Mouse (Mus musculus): Measurements from ENCODE around the gene St6gal1.

The St6gal1 gene

GRCm38 (mm10) chr16:23264999-23265398, 40.5 kb downstream of the St6gal1 start:
- CTCF ChIA-PET, result interaction anchor here in 2 of 4 experiments (0.6 to 0.7 kb wide), 2 partner anchors 10 to 99 kb away, joined by 3 to 11 read pairs; no protein-coding TSS in a partner anchor
- POLR2A ChIA-PET, result no interaction called here

DNA sequence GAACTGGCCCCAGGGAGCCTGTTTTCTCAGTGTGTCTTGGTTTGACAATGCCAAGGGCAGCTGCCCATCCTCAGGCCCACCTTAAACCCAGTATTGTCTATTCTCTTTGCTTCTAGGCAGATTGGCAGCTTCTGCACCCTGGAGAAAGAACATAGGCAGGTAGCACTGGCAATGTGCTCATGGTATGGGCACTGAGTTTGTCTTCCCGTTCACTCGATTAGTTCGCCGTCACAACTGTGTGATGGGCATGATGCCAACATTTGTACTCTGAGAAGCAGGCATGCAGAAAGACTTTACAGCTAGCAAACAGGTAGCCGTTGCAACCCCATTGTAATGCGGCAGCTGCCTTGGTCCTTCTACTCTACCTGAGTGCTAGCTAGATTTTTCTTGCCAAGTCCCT, 40.9 kb downstream of the St6gal1 start:
- ChIA-PET CTCF (interaction anchor here in 2 of 4 experiments (0.7 to 0.9 kb wide), 2 partner anchors 9 to 99 kb away, joined by 3 read pairs; no protein-coding TSS in a partner anchor), POLR2A (interaction anchor here in 1 of 4 experiments (0.7 kb wide), 1 partner anchor 107 kb away, joined by 4 read pairs; no protein-coding TSS in a partner anchor)

DNA sequence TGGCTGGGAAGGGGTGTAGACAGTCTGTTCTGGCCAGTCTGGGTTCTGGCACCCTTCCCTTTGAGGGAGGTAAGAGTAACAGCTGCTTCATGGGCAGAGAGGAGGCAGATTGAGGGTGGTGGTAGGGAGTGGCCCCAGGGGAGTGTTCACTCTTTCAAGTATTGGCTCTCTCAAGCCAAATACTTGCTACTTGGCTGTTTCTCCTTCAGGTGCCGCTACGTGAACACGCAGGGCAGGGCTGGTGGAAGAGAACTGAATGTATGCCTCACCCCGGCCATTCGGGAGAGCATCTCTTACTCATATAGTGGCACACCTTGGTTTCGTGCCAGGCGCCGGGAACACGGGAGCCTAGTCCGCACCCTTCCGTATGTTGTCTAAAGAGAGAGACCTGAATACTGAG, 41.8 kb downstream of the St6gal1 start:
- POLR2A ChIA-PET, result no interaction called here
- CTCF ChIA-PET, result interaction anchor here in 1 of 4 experiments (0.9 kb wide), 1 partner anchor 8 kb away, joined by 3 read pairs; no protein-coding TSS in a partner anchor

DNA sequence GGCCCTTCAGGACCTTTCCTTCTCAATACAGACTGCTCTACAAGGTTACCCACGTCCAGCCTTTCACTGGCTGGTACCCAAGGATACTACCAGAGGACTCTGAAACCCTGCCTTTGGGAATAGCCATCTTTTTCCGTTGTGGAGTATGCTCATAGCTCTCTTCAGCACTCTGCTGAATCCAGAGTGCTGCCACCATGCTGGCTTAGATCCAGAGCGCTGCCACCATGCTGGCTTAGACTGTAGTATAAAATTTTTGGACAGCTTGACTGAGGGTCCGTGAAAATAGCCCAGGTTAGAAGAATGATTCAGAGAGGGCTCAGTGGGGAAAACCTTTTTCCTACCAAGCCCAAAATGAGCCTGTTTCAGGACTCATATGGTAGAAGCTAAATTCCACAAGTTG, 42.4 kb downstream of the St6gal1 start:
- ChIA-PET CTCF (no interaction called here), POLR2A (no interaction called here)

- ChIA-PET CTCF (no interaction called here), POLR2A (interaction anchor here in 1 of 4 experiments (1.2 to 1.3 kb wide), 2 partner anchors 11 to 14 kb away, joined by 3 to 4 read pairs; no protein-coding TSS in a partner anchor)
Measured at GRCm38 (mm10) chr16:23268231-23268630, 43.7 kb downstream of the St6gal1 start.

DNA sequence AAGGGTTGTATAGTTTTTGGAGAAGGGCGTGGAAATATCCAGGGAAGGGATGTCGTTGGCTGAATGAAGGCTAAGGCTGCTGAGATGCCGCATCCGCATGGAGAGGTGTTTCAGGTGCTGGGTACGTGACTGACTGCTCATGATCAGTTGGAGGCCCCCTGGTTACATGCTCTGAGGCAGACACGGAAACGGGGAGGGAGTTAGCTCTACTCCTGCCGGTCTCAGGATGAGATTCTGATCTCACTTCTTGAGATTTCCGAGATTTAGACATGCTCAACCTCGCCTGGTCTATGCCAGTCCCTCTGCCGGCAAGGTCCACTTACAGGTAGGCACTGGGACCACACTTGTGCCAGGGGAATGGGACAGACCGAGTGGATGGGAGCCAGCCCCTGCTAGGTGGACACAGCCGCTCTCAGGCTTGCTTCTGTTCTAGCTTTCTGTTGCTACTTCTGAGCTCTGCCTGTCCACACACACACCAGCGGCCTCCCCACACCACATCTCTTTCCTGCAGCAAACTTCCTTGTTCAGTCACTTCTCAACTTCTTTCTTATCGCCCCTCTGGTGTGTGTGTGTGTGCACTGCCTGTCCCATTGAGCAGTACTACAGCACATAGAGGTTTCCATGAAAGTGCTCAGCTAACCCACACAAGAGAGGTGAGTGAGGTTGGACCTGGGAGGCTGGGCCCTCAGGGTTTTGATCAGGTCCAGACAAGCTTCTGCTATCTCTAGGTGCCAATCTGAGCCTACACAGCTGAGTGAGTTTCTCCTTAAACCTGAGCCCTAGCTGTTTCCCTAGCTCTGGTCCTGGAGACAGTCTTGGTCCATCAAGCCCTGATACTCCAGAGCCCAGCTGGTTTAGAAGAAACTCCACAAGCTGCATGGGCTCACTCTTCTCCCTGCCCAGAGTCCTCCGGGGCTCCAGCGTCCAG, 44.8 kb downstream of the St6gal1 start:
- CTCF ChIA-PET, result interaction anchor here in 1 of 4 experiments (0.6 kb wide), 1 partner anchor 631 kb away, joined by 3 read pairs; no protein-coding TSS in a partner anchor
- POLR2A ChIA-PET, result interaction anchor here in 1 of 4 experiments (1.4 to 3.7 kb wide), 2 partner anchors 8 to 12 kb away, joined by 3 to 17 read pairs; no protein-coding TSS in a partner anchor

- ChIA-PET CTCF (no interaction called here), POLR2A (interaction anchor here in 2 of 4 experiments (0.6 to 3.7 kb wide), 4 partner anchors 9 to 898 kb away, joined by 3 to 17 read pairs (median 5); no protein-coding TSS in a partner anchor)
Measured at GRCm38 (mm10) chr16:23269984-23270912, 45.7 kb downstream of the St6gal1 start.

DNA sequence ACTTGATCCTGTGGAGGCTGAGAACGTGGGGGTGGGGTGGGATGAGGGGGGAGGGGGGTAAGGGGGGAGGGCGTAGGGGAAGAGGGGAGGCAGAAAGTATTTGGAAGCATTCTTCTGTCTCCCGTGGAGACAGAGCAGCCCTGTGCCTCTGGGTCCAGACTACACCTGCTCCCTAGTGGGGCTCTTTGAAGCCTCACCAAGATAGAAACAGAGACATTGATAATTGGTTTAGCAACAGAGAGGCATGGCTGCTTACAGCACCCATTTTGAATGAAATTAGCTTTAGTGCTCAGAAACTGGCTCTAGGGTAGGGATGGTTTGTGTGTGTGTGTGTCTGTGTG, 46.3 kb downstream of the St6gal1 start:
- CTCF ChIA-PET, result no interaction called here
- POLR2A ChIA-PET, result interaction anchor here in 1 of 4 experiments (1.5 to 3.7 kb wide), 4 partner anchors 10 to 144 kb away, joined by 4 to 17 read pairs (median 6); partner anchors contain the start of gene Rfc4

DNA sequence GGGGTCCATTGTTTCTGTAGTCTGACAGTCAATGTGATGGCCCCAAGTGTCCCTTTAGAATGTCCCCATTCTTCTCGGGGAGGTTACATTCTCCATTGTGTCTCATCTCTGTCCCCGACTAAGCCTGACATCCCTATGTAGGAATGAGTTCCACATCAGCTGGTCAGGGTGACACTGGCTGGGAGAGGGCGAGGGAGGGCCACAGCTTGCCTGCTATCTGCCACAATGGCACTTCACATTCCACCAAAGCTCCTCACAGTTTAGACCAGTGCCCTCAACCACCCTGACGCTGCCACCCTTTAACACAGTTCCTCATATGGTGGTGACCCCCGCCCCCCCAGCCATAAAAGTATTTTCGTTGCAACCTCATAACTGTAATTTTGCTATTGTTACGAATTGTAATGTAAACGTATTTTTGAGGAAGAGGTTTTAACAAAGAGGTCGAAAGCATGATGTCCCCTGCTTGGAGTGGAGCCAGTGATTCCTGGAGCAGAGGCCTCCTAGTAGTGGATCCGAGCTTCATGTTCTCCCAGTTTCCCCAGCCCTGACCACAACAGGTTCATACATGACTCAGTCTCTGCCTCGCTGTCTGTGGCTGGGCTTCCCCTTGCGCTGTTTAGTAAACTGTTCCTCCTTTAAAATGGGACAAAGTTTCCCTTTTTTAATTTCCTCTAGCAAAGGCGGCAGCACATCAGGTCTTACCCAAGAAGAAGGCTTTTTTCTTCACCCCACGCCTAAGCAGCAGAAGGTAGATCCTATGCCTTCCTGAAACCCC, 47.4 kb downstream of the St6gal1 start:
- POLR2A ChIA-PET, result interaction anchor here in 3 of 4 experiments (0.6 to 3.7 kb wide), 8 partner anchors 9 to 176 kb away, joined by 3 to 17 read pairs (median 4); partner anchors contain the start of gene Rfc4 (in 1 of the 3)
- CTCF ChIA-PET, result no interaction called here

DNA sequence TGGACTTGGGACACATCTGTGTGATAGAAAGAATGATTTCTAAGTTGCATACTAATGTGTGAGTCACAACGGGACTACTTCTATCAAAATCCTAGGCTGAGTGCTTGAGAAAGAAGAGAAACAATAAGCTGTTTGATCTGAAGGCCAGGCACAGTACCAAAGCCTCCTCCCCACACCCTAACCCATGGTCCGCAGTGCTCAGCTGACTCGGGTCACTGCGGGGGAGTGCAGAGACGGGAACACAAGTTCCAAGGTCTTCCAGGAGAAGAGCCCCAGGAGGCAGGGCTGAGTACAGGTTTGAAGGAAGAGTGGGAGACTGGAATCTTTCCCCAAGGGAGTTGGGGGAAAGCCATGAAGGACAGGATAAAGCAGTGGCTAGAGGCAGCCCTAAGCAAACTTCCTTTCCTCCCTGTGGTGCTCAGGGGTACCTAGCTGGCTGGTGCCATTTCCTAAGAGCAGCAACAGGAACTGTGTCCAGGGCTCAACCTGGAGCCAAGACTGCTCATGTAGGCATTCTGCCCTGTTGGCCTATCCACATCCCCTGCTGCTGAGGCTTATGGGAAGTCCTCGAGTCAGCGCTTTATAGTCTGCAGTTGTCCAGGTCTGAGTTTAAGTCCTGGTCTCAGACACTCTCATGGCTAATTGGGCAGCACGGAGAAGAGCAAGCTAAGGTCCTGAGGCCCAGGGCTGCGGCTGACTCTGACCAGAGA, 48.1 kb downstream of the St6gal1 start:
- ChIA-PET POLR2A (interaction anchor here in 3 of 4 experiments (0.7 to 3.7 kb wide), 9 partner anchors 9 to 177 kb away, joined by 3 to 17 read pairs (median 3); no protein-coding TSS in a partner anchor), CTCF (no interaction called here)

- POLR2A ChIA-PET, result interaction anchor here in 1 of 4 experiments (1.1 kb wide), 1 partner anchor 11 kb away, joined by 3 read pairs; no protein-coding TSS in a partner anchor
- CTCF ChIA-PET, result interaction anchor here in 1 of 4 experiments (0.5 to 1.5 kb wide), 2 partner anchors 8 to 11 kb away, joined by 3 to 4 read pairs; no protein-coding TSS in a partner anchor
Measured at GRCm38 (mm10) chr16:23274005-23274404, 49.5 kb downstream of the St6gal1 start.

DNA sequence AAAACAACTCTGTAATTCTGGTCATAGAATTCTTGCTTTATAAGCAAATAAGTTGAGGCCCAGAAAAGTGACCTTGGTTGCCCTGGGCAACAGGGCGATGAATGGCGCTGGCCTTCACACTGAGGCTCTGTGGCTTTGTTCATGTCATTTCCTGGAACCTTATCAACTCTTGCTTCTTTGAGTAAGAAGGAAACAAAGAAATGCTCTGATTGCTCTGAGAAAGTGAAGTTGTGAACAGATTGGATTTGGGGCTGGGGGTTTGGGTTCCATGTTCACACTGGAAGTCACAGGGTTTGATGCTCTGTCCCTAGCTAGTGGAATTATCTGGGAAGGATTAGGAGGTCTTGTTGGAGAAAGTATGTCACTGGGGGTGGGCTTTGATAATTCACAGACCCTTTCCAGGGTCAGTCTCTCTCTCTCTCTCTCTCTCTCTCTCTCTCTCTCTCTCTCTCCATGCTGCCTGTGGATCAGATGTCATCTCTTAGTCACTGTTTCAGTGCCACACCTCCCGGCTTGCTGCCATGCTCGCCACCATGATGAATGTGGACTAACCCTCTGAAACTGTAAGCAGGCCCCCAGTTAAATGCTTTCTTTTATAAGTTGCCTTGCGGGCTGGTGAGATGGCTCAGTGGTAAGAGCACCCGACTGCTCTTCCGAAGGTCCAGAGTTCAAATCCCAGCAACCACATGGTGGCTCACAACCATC, 50.2 kb downstream of the St6gal1 start:
- POLR2A ChIA-PET, result no interaction called here
- CTCF ChIA-PET, result interaction anchor here in 2 of 4 experiments (0.6 to 1.5 kb wide), 2 partner anchors 9 to 10 kb away, joined by 3 to 11 read pairs; no protein-coding TSS in a partner anchor

DNA sequence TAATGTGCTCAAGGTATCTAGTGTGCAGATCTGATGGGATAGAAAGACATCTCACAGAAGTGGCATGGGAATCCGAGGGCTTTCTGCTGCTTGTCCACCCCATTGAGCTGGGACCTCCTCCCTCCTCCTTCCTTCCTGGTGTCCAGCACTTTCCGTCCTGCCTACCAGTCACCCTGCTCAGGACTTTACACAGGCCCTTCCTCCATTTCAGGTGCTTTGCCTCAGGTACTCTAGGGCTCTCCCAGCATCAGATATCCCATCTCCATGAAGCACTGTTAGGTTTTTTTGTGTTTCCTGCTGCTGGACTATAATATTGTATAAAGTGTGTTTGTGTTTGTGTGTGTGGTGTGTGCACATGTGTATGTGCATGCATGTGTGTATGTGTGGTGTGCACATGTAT, 51.1 kb downstream of the St6gal1 start:
- POLR2A ChIA-PET, result no interaction called here
- CTCF ChIA-PET, result no interaction called here

DNA sequence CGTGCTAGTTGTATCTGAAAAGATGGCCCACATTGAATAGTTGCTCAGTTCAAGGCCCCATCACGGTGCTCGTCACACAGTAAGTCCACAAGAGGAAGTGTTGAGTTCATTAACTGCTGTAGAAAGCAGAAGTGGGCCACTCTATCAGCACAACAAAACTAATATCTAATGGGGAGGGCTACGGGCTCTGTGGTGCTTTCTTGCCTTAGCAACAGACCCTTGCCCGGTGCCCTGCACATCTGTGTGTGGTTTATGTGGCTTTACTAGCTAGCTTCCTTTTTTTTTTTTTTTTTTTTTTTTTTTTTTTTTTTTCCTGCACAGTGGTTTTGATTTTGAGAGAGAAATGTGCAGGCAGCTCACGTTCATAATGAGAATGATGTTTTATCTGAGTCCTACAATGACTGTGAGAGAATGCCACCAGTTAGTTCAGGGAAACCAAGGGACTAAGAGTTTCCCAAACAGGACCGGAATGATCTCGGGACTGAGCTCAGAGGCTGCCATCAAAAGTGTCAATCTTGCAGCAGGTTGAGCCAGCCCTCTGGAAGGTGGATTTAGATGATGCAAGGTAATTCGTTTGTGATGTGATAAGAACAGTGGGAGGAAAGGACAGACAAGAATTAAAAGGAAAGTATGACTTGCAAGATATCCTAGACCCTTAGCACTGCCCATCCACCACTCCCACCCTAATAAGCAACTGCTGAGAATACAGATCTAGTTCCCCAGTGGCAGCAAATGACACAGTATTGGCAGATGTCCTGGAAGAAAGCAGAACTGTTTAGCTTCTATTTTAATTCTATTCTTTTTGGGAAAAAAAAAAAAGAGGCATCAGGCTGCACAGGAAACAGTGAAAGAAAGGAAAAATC, 55.6 kb downstream of the St6gal1 start:
- ChIA-PET POLR2A (interaction anchor here in 2 of 4 experiments (0.6 to 1.1 kb wide), 3 partner anchors 13 to 406 kb away, joined by 3 to 6 read pairs (median 3); no protein-coding TSS in a partner anchor), CTCF (interaction anchor here in 3 of 4 experiments (0.6 to 0.7 kb wide), 3 partner anchors 36 to 618 kb away, joined by 3 to 4 read pairs (median 3); no protein-coding TSS in a partner anchor)

GRCm38 (mm10) chr16:23280742-23281090, 56.2 kb downstream of the St6gal1 start:
- ChIA-PET POLR2A (interaction anchor here in 2 of 4 experiments (1.1 to 1.4 kb wide), 3 partner anchors 8 to 171 kb away, joined by 3 to 7 read pairs (median 3); no protein-coding TSS in a partner anchor), CTCF (interaction anchor here in 1 of 4 experiments (0.7 kb wide), 1 partner anchor 37 kb away, joined by 4 read pairs; no protein-coding TSS in a partner anchor)

GRCm38 (mm10) chr16:23282241-23282640, 57.7 kb downstream of the St6gal1 start:
- CTCF ChIA-PET, result no interaction called here
- POLR2A ChIA-PET, result interaction anchor here in 1 of 4 experiments (0.6 to 1.4 kb wide), 2 partner anchors 9 to 578 kb away, joined by 7 to 9 read pairs; no protein-coding TSS in a partner anchor

Measured in embryonic stem cell, embryonic (primary cell).